Mouse (Mus musculus) monocyte, adult 2 months (primary cell): ENCODE measurements around the gene Nectin4.
"Not testable (repeated sequence)": the region's sequence is repeated elsewhere in the genome, so short reads cannot be mapped to it uniquely, and the experiment has no call there.

ENCODE experiments used
- DNase-seq, 2 experiments: peaks; one replicate each; pipeline ENCODE4 v3.0.0; 2022; ENCODE audit warnings: low spot score in 2 of 2, low read depth in 1 of 2

Nectin4 gene

GRCm38 (mm10) chr1:171369845-171370556 lies at the start of gene Nectin4:
TSS of gene Nectin4 (plus strand) at chr1:171370099.
- no peak for DNase-seq

DNA sequence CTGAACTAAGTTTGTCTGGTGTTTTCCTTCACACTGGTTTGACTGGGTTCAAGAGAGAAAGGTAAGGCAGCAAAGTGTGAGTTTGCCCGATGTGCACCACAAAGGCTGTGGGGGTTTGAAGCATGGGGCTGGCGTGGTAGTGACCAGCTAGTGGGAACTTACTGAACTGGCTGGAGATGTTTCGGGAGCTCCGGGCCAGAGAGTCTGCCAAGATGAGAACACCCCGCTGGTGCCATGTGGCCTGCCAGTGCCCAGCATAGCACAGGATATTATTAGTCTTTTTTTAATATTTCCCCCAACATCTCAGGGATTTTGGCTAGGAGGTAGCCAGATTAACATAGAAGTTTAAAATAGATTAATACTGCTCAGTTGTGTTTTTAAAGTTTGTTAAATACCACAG lies 49.7 kb upstream of the Nectin4 start:
- no peak for DNase-seq

GRCm38 (mm10) chr1:171321415-171321814 lies 48.5 kb upstream of the Nectin4 start:
- no peak for DNase-seq

DNA sequence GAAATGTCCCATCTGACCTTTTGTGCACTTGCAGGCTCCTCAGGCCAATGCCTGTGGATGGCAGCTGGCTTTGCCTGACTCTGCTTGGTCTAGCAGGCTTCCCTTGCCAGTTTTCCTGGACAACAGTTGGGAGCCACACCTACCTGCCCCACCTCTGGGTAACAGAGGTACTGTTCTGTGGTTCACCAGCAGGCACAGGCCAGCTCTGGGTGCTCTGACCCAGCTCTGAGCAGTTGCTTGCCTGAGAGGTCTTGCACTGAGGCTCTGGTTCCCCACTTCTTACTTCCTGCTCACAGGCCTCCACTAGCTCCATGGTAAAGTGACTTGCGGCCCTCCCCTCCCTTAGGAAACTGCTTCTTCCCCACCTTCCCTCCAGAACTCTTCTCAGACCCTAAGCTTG lies 47.9 kb upstream of the Nectin4 start:
- no peak for DNase-seq

GRCm38 (mm10) chr1:171325571-171325970 lies 44.3 kb upstream of the Nectin4 start:
- no peak for DNase-seq

GRCm38 (mm10) chr1:171326588-171326987 lies 43.3 kb upstream of the Nectin4 start:
- not testable (repeated sequence) for DNase-seq

GRCm38 (mm10) chr1:171328244-171328643 lies 41.7 kb upstream of the Nectin4 start:
- no peak for DNase-seq

GRCm38 (mm10) chr1:171328839-171329432 lies 41.0 kb upstream of the Nectin4 start, which contains the start of gene Dedd:
TSS of gene Dedd (plus strand) at chr1:171329145.
- peak; percentile 74 to 88 for DNase-seq

GRCm38 (mm10) chr1:171329433-171330215 lies 40.3 kb upstream of the Nectin4 start:
- no peak for DNase-seq

GRCm38 (mm10) chr1:171330216-171330560 lies 39.7 kb upstream of the Nectin4 start:
- no peak for DNase-seq

GRCm38 (mm10) chr1:171342262-171343207 lies 27.4 kb upstream of the Nectin4 start:
- DNase-seq = no peak

GRCm38 (mm10) chr1:171343922-171344677 lies 25.8 kb upstream of the Nectin4 start:
- DNase-seq = no peak

DNA sequence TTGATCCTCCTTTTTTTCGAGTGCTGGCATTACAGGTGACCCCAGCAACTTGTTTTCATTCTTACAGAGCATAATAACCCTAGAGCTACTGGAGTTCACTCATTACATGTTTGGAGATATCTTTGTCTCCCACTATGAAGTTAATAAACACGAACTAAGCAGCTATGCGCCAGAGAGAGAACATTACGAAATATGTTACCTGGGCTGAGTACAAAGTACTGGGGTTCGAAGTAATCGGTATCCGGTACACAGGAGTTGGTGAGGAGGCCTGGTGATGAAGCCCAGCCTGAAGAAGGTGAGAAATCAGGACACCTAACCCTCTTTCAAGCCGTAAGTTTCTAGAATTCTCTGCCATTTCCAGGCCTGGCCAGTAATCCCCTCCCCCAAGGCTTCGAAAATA lies 25.2 kb upstream of the Nectin4 start:
- no peak for DNase-seq

DNA sequence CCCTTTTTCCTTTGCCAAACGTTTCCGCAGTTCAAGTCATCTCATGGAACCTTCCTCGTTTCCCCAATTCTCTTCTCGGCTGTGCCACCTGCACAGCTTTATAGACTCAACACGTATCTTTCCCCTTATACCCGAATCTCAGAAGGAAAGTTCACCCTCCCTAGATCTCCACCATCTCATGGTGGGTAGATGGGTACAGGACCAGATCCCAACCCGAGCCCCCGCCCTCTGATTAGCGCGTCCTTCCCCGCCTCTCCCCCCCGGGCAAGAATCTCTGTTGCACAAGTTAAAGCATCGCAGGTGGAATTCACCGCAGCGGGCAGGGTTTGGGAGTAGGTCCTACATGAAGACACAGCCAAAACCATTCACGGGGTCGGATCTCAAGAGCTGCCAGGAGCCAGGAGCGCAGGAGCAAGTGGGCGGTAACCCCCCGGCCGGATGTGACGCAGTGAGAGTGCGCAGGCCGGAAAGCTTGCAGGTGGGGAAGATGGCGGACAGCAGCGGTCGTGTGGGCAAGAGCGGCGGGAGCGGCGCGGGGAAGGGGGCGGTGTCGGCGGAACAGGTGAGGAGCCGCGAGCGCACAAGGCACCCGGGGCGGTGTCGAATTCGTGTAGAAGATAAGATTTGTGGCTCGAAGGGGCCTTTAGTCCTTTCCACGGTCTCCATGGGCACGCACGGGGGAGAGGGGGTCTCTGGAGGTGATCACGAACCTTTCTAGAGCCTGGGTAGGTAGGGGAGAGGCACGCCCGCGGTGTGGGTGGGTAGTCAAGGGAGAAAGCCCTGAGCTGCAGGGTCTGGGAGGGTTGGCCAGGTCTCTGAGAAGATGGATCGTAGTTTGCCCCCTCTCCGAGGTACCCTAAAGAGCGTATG lies 24.4 kb upstream of the Nectin4 start, which contains the start of the genes Nit1 and Pfdn2:
Gene Nit1 (minus strand): TSS at position 422 of the 870 bp plus-strand sequence.
Gene Pfdn2 (plus strand): TSS at position 446 of the 870 bp plus-strand sequence.
- peak; percentile 66 to 80 for DNase-seq

GRCm38 (mm10) chr1:171346095-171346450 lies 23.8 kb upstream of the Nectin4 start:
- no peak for DNase-seq

DNA sequence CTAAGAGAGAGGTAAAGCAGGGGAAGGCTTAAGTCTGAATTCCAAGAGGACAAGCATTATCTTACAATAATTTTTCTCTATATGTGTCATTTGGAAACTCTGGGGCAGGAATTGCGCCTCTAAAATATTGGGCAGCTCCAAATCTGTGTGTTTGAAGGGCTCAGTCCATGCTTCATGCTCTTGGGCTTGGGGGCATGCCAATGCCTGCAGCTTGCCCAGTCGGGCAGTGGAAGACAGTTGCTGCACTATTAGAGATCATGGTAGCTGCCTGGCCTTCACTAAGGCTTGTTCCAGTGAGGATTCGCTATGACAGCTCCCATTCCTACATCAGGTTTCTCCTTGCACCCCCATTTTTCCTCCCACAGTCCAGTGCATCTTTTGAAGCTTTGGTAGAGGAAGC lies 21.2 kb upstream of the Nectin4 start:
- DNase-seq = no peak

- no peak for DNase-seq
These were observed 20.7 kb upstream of the Nectin4 start for GRCm38 (mm10) chr1:171349210-171349609.

GRCm38 (mm10) chr1:171355812-171356340 lies 14.0 kb upstream of the Nectin4 start:
- no peak for DNase-seq

- no peak for DNase-seq
These were observed 13.1 kb upstream of the Nectin4 start for GRCm38 (mm10) chr1:171356814-171357213.
